Mouse (Mus musculus) regulatory T cell (primary cell): ENCODE measurements at regions not wholly inside any gene's neighbourhood (a gene's known extent, or its start where the extent isn't known, plus 50 kb on each side); places are given as distances from the start of the nearest gene placed in this dataset.

ENCODE experiments used
- in situ Hi-C: fragments of 300-600 bp; cut with MboI, MseI; formaldehyde crosslinking; loops from one replicate; pipeline ENCODE4 v1.15.1; 2025; ENCODE audit warnings: high pct_unique_total_duplicates

- in situ Hi-C loops: no loop called here
Measured at GRCm38 (mm10) chr2:75448221-75448620, 210.8 kb upstream of the Hnrnpa3 start.

DNA sequence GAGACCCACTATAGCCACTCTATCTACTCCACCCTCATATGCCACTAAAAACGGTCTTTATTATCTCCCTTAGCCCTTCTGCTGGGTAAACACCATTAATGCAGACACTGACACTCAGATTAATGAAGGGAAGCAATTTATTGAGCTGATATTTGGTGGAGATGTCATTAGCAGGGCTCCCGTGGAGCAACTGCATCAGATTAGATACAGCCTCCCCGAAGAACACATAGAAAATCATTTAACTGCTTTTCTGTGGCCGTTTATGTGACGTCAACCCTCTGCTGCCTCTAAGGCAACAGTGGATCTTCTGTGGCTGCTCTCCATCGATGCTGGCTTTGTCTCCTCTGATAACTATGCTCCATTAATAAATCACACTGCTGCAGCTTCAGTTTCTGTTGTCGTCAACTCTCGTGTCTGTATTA lies 207.2 kb upstream of the Hnrnpa3 start:
- in situ Hi-C loops: no loop called here

GRCm38 (mm10) chr2:75452274-75453148 lies 206.6 kb upstream of the Hnrnpa3 start:
- in situ Hi-C loops: no loop called here

- in situ Hi-C loops: no loop called here
Measured at GRCm38 (mm10) chr2:75455481-75455880, 203.6 kb upstream of the Hnrnpa3 start.

GRCm38 (mm10) chr2:75456272-75456671 lies 202.8 kb upstream of the Hnrnpa3 start:
- in situ Hi-C loops: no loop called here

DNA sequence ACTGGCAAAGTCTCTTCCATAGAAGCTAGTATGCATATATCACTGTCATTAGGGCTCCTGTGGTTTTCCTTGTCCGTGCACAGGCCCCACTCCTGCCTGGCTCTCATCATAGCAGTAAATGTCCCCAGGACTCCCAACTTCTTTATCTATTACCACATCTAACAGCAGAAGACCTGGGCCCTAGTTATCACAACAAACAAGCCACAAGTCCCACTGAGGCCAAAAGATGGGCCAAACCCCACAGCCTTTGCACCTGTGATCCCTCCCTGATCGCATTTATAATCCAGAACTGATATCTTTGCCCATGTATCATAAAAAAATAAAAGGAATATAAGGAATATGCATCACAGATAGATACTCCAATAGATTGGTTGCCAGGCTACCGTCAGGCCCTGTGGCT lies 201.6 kb upstream of the Hnrnpa3 start:
- in situ Hi-C loops: no loop called here

GRCm38 (mm10) chr2:75458898-75459297 lies 200.2 kb upstream of the Hnrnpa3 start:
- in situ Hi-C loops: no loop called here

- in situ Hi-C loops: no loop called here
Measured at GRCm38 (mm10) chr2:75460419-75460818, 198.6 kb upstream of the Hnrnpa3 start.

DNA sequence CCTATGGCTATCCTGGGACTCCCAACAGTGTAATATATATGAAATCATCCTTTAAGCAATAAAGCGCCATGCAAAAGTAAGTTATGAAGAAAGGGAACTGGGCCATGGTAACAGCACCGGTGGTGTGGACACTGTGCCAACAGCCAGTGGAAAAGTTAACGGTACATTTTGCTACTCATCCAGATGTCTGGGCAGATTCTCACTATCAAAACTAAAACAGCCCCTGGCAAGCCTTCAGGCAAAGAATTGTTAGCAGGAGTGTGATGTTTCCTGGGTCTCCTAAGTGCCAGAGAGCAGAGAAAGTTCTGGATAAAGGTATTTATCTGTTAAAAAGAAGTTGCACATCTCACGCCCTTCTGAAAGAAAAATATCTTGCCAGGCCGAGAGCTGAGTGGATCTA lies 198.0 kb upstream of the Hnrnpa3 start:
- in situ Hi-C loops: no loop called here

DNA sequence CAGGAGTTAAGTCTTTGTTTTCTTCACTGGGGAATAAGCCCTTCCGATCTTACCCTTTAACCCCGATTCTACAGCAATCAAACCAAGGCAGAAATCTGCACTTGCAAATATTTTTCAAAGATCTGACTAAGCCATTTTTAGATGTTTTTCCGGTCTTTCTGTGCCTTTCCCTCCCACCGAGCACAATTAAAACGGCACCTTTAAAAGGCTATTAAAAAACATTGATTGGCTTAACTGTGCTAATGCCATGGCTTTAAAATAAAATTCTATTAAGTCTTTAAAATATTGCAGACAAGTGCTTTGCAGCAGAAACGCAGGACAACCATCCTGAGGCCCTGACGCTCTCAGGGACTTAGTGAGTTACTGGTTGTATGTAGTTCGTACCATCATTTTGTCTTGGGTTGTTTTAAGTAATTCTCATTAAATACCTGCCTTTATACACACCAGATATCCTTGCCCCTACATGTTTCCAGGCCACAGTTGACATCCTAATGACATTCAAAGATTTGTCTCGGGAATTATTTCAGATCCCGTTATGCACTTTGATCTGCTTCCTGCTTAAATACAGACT lies 197.6 kb upstream of the Hnrnpa3 start:
- in situ Hi-C loops: no loop called here

DNA sequence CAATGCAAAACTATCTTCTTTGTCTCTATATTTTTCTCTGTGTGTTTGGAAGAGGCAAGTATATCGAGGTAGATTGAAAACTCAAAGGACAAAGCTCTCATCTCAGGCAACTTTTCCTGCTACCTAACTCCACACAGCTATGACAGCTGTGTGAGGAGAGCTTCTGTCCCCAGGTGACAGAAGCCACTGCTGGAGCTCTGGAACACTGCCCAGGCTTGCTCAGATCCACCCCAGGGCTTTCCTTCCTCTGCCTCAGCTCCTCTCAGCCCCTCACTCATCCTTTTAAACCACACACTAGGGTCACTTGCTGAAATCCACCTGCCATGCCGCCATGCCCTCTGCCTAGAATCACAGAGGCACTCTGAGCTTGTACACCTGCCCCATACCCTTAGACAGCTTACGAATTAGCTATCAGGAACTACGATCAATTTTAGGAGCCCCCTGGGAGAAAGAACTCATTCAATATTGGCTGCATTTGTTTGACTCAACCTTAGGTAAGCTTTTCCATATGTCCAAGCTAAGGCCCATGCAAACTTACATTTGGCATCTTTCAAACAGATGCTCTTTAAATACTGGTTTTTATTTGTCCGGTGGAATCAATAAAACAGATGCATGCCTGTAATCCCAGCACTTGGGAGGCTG lies 196.9 kb upstream of the Hnrnpa3 start:
- in situ Hi-C loops: no loop called here

- in situ Hi-C loops: no loop called here
Measured at GRCm38 (mm10) chr2:75463091-75463490, 196.0 kb upstream of the Hnrnpa3 start.

GRCm38 (mm10) chr2:75464429-75464828 lies 194.6 kb upstream of the Hnrnpa3 start:
- in situ Hi-C loops: no loop called here

GRCm38 (mm10) chr2:75468851-75469250 lies 190.2 kb upstream of the Hnrnpa3 start:
- in situ Hi-C loops: no loop called here

DNA sequence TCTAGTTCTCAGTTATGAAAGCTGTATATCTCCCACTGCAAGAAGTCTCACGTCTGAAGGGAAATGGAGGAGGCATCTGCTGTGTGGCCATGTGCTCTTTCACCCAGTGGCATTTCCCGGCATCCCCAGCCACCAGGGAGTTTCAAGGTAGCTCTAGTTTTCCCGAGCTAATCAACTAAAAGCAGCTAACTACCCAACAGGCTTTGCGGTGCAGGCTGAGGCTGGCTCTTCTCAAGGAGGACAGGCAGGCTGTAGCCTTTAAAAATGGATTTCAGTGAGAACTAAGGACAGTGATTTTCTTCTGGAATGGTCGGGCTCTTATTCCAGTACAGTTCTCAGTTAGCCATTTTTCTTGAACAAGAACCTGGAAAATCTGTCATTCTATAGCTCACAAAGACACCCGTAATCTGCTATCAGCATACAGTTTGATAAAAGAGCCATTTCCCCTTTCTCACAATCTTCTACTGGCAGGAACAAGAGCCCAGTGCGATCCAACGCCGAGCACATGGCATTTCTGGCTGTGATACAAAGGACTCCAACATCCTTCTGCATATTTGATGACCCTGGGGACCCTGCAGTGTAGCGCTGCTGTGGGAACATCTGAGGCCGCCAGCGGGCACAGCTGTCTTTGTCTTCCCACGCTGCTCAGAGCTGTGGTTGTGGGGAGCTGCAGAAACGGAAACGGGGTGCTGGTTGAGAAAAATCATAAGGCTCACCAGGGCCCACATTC lies 188.9 kb upstream of the Hnrnpa3 start:
- in situ Hi-C loops: no loop called here

- in situ Hi-C loops: no loop called here
Measured at GRCm38 (mm10) chr2:75470688-75471054, 188.4 kb upstream of the Hnrnpa3 start.

DNA sequence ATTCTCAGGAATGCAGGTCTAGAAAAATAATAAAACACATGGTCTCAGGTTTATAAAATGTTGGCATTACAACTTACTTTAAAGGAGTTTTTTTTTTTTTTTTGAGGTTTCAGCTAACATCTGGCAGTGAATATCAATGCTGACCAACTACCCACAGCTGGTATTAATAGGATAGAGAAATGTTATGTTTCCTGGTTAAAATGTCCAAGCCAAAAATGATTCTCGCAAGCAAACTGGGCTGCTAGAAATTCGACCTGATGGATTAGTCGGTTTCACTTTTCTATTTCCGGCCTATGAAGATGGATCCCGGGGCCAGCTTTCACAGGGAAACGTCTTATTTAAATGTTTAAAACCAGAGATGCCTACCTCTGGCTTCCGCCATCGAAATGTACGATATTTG lies 186.6 kb upstream of the Hnrnpa3 start:
- in situ Hi-C loops: no loop called here

DNA sequence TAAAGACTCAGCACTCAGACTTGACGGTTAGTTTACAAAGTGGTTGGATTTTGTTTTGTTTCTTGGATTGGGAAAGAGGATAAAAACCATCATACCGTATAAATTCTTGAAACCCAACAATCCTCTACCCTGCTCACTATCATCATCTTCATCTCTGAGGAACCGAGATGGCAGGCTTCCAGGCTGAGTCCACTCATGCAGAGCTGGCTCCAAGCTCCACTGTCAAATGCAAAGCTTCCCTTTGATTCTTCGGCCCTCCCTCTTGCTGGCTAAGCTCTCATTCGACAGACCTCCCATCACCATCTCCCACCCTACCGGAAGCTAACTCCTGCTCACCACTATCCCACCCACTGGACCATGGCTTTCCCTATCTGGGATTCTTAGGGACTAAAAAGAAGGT lies 184.6 kb upstream of the Hnrnpa3 start:
- in situ Hi-C loops: no loop called here

GRCm38 (mm10) chr2:75476350-75476749 lies 182.7 kb upstream of the Hnrnpa3 start:
- in situ Hi-C loops: no loop called here

DNA sequence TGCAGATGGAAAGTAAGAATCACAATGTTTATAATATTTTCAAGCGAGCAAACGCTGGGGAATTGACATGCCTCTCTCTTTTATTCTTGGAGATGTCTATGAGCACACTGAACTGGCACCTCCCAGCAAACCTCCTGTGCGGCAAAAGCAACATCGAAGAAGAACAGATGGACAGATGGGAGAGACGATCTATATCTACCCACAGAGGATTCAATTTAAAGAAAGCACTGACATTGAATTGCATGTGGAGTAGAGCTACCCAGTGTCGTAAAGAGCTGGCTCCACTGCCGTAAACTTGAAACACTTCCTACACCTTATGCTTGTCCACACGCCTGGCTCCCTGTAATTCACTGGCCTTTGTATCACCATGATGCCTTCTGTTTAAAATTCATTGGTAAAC lies 182.0 kb upstream of the Hnrnpa3 start:
- in situ Hi-C loops: no loop called here

DNA sequence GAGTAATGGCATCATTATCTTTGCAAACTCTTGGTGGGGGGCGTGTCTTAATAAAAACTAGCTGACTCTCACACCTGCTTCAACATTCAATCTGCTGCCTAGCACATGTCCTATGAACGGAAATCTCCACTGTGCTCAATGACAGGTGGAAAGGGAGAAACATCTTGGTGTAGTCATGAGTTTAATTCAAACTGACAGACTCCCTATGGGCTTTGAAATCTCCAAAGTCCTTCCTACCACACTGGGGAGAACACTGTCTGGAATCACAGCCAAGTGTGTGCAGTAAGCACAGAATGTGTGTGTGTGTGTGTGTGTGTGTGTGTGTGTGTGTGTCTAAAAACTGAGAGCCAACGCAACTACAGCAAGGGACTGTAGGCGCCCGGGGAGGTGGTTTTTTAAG lies 179.5 kb upstream of the Hnrnpa3 start:
- in situ Hi-C loops: no loop called here

- in situ Hi-C loops: no loop called here
Measured at GRCm38 (mm10) chr2:75481863-75482262, 177.2 kb upstream of the Hnrnpa3 start.
